18 mouse cellular contexts compared by ENCODE assay signal in genomic region chr3:139733156-139733555, GRCm38 (mm10).
"Had no signal": no experiment of that assay in that cellular context is flagged by ENCODE, and none has a peak within 500 bp of the region (broad histone marks: within the 10 kb centered on the region; RNA-seq: fewer than 3 reads in every experiment).

No protein-coding gene starts in this region.

- DNase-seq: liver, postnatal 0 days; lung, adult 2 months; lung, postnatal 14 days; lung, postnatal 36 days; right cerebral cortex, postnatal 14 days; thymus, adult 2 months; thymus, postnatal 25 days; thymus, postnatal 4 days had no signal

- ATAC-seq: liver, postnatal 0 days; lung, postnatal 0 days; midbrain, embryonic 13.5 days; midbrain, embryonic 15.5 days had no signal

- H3K9ac ChIP-seq: liver, postnatal 0 days; lung, embryonic 15.5 days; midbrain, embryonic 13.5 days; midbrain, embryonic 15.5 days; neural tube, embryonic 12.5 days; stomach, embryonic 15.5 days had no signal

- H3K27me3 ChIP-seq: lung, embryonic 15.5 days; megakaryocyte, embryonic 14.5 days; midbrain, embryonic 13.5 days; midbrain, embryonic 15.5 days; neural tube, embryonic 12.5 days; stomach, embryonic 15.5 days had no signal

- H3K4me3 ChIP-seq: lung, embryonic 15.5 days; megakaryocyte, embryonic 14.5 days; midbrain, embryonic 13.5 days; midbrain, embryonic 15.5 days; neural tube, embryonic 12.5 days; stomach, embryonic 15.5 days had no signal

- H3K9me3 ChIP-seq: lung, embryonic 15.5 days; megakaryocyte, embryonic 14.5 days; midbrain, embryonic 13.5 days; midbrain, embryonic 15.5 days; neural tube, embryonic 12.5 days; stomach, embryonic 15.5 days had no signal

- H3K4me1 ChIP-seq: lung, embryonic 15.5 days; megakaryocyte, embryonic 14.5 days; midbrain, embryonic 13.5 days; midbrain, embryonic 15.5 days; neural tube, embryonic 12.5 days; stomach, embryonic 15.5 days had no signal

- H3K4me2 ChIP-seq: lung, embryonic 15.5 days; midbrain, embryonic 11.5 days; midbrain, embryonic 13.5 days; midbrain, embryonic 15.5 days; neural tube, embryonic 12.5 days; stomach, embryonic 15.5 days had no signal

- H3K36me3 ChIP-seq: lung, embryonic 15.5 days; midbrain, embryonic 13.5 days; midbrain, embryonic 15.5 days; neural tube, embryonic 12.5 days; stomach, embryonic 15.5 days had no signal

- H3K27ac ChIP-seq: lung, embryonic 15.5 days; macrophage; midbrain, embryonic 13.5 days; midbrain, embryonic 15.5 days; neural tube, embryonic 12.5 days; stomach, embryonic 15.5 days; stomach, postnatal 0 days had no signal
